Mouse (Mus musculus) left cerebral cortex, postnatal 14 days (tissue): ENCODE measurements at regions not wholly inside any gene's neighbourhood (a gene's known extent, or its start where the extent isn't known, plus 50 kb on each side); places are given as distances from the start of the nearest gene placed in this dataset.

Experiments used
- DNase-seq, 2 experiments: peaks; one replicate each; pipeline ENCODE4 v3.0.0; 2021 to 2022; ENCODE audit warnings: low spot score in 2 of 2, mixed read lengths in 1 of 2
- intact Hi-C: fragments of 180-260 bp; cut with DNase I; formaldehyde crosslinking; loops from one replicate; pipeline ENCODE4 v1.15.1; 2025

- no peak for DNase-seq
- intact Hi-C loops: no loop called here
Observed at GRCm38 (mm10) chr1:141524193-141524592, 1278.2 kb downstream of the Kcnt2 start.

DNA sequence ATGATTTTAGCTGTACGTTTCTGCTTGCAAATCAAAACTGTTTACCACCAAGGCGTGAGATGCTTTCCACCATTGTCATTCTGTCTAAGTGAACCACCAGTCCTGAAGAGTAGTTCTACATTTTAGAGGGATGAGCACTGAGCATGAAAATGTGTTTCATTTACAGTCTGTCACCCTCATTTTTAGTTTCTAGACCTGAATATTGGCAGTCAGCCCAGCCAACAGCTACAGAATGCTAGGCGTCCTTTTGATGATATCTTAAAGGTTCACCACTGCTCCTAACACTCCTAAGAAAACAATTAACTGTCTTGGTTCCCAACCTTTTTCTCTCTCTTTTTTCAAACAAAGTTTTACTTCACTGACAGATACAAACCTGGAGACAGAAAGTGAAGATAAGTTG is 1287.2 kb downstream of the Kcnt2 start:
- DNase-seq: peak; percentile 7 to 24
- intact Hi-C loops: no loop called here
